Mouse (Mus musculus): ENCODE measurements around the gene Zfp60. TPM values are rescaled to one million over a fixed set of nuclear protein-coding genes. Genes with fewer than 3 reads are reported as not detected.
A peak's percentile ranks its signal among the peaks of the same experiment; 100 is the strongest.

The Zfp60 gene
- polyA plus RNA-seq, 1 experiment from 2014 or later, result 17.9 TPM

- peak overlapping the region; percentile 63 to 67 for H3K4me3 ChIP-seq (ENCODE audit: control insufficient read depth in 1 of 2, insufficient read depth in 1 of 2, low read depth in 1 of 2, low read length in 2 of 2)
- H3K27ac ChIP-seq (replicated peaks in 1 of 2; ENCODE audit: control insufficient read depth in 1 of 2, insufficient read depth in 1 of 2, low read depth in 2 of 2, low read length in 2 of 2), result peak overlapping the region; percentile 88 to 91
- 9% methylated on average over 12 of the region's 12 CpGs for WGBS
- H3K27me3 ChIP-seq (ENCODE audit: control insufficient read depth, insufficient read depth, low read length), result no peaks in the 10 kb centered on the region
- H3K9me3 ChIP-seq (ENCODE audit: control insufficient read depth, low read length), result no peaks in the 10 kb centered on the region
- H3K9ac ChIP-seq (ENCODE audit: low read length), result peak overlapping the region; percentile 86
- H3K36me3 ChIP-seq (ENCODE audit: control insufficient read depth, insufficient read depth, low read length), result 0 out of 2 replicates have a peak, but pooled peaks cover 3% of the 10 kb centered on the region
- H3K4me2 ChIP-seq (ENCODE audit: low read length), result peak overlapping the region; percentile 68
- peaks cover 0 to 13% of the 10 kb centered on the region in 2 experiments; a peak in 2 of 4 replicates for H3K4me1 ChIP-seq (ENCODE audit: control insufficient read depth in 2 of 2, insufficient read depth in 2 of 2, low read length in 2 of 2)
- no peak for ATAC-seq (ENCODE audit: insufficient number of reproducible peaks, insufficient read depth, low FRiP score, low read depth)
Observed at GRCm38 (mm10) chr7:27731946-27732345, 757 bp downstream of the Zfp60 start.

- H3K4me2 ChIP-seq (ENCODE audit: low read length), result peak overlapping the region; percentile 68
- peak overlapping the region; percentile 86; the same call in 1 of the 2 replicates for H3K9ac ChIP-seq (ENCODE audit: low read length)
- H3K4me1 ChIP-seq (ENCODE audit: control insufficient read depth in 2 of 2, insufficient read depth in 2 of 2, low read length in 2 of 2), result peaks cover 0 to 13% of the 10 kb centered on the region in 2 experiments; a peak in 2 of 4 replicates
- 90% methylated on average over 6 of the region's 6 CpGs for WGBS
- no peaks in the 10 kb centered on the region for H3K9me3 ChIP-seq (ENCODE audit: control insufficient read depth, low read length)
- no peaks in the 10 kb centered on the region for H3K27me3 ChIP-seq (ENCODE audit: control insufficient read depth, insufficient read depth, low read length)
- H3K36me3 ChIP-seq (ENCODE audit: control insufficient read depth, insufficient read depth, low read length), result 0 out of 2 replicates have a peak, but pooled peaks cover 3% of the 10 kb centered on the region
- H3K27ac ChIP-seq (replicated peaks in 1 of 2; ENCODE audit: control insufficient read depth in 1 of 2, insufficient read depth in 1 of 2, low read depth in 2 of 2, low read length in 2 of 2), result no peak overlapping the region
- peak overlapping the region in 1 of 2 experiments; percentile 63; a peak in 2 of 4 replicates for H3K4me3 ChIP-seq (ENCODE audit: control insufficient read depth in 1 of 2, insufficient read depth in 1 of 2, low read depth in 1 of 2, low read length in 2 of 2)
- no peak for ATAC-seq (ENCODE audit: insufficient number of reproducible peaks, insufficient read depth, low FRiP score, low read depth)
Observed at GRCm38 (mm10) chr7:27732508-27732907, 1.3 kb downstream of the Zfp60 start.

GRCm38 (mm10) chr7:27735457-27735856 is 4.3 kb downstream of the Zfp60 start:
- no peak overlapping the region for H3K27ac ChIP-seq (replicated peaks in 1 of 2; ENCODE audit: control insufficient read depth in 1 of 2, insufficient read depth in 1 of 2, low read depth in 2 of 2, low read length in 2 of 2)
- H3K9ac ChIP-seq (ENCODE audit: low read length), result no peak overlapping the region
- H3K4me3 ChIP-seq (ENCODE audit: control insufficient read depth in 1 of 2, insufficient read depth in 1 of 2, low read depth in 1 of 2, low read length in 2 of 2), result no peak overlapping the region
- H3K27me3 ChIP-seq (ENCODE audit: control insufficient read depth, insufficient read depth, low read length), result no peaks in the 10 kb centered on the region
- 77% methylated on average over 5 of the region's 5 CpGs for WGBS
- H3K9me3 ChIP-seq (ENCODE audit: control insufficient read depth, low read length), result no peaks in the 10 kb centered on the region
- H3K4me1 ChIP-seq (ENCODE audit: control insufficient read depth in 2 of 2, insufficient read depth in 2 of 2, low read length in 2 of 2), result peaks cover 0 to 13% of the 10 kb centered on the region in 2 experiments; a peak in 2 of 4 replicates
- peaks cover 29% of the 10 kb centered on the region for H3K36me3 ChIP-seq (ENCODE audit: control insufficient read depth, insufficient read depth, low read length)
- no peak for ATAC-seq (ENCODE audit: insufficient number of reproducible peaks, insufficient read depth, low FRiP score, low read depth)
- no peak overlapping the region for H3K4me2 ChIP-seq (ENCODE audit: low read length)

GRCm38 (mm10) chr7:27756351-27757047 is 25.3 kb downstream of the Zfp60 start:
- no peak overlapping the region for H3K4me2 ChIP-seq (ENCODE audit: low read length)
- no peak overlapping the region for H3K9ac ChIP-seq (ENCODE audit: low read length)
- H3K36me3 ChIP-seq (ENCODE audit: control insufficient read depth, insufficient read depth, low read length), result peaks cover under 1% of the 10 kb centered on the region; the same call in 1 of the 2 replicates
- H3K27ac ChIP-seq (replicated peaks in 1 of 2; ENCODE audit: control insufficient read depth in 1 of 2, insufficient read depth in 1 of 2, low read depth in 2 of 2, low read length in 2 of 2), result no peak overlapping the region
- WGBS, result 38% methylated on average over 5 of the region's 5 CpGs
- no peak for ATAC-seq (ENCODE audit: insufficient number of reproducible peaks, insufficient read depth, low FRiP score, low read depth)
- H3K4me3 ChIP-seq (ENCODE audit: control insufficient read depth in 1 of 2, insufficient read depth in 1 of 2, low read depth in 1 of 2, low read length in 2 of 2), result no peak overlapping the region
- no peaks in the 10 kb centered on the region for H3K27me3 ChIP-seq (ENCODE audit: control insufficient read depth, insufficient read depth, low read length)
- no peaks in the 10 kb centered on the region for H3K4me1 ChIP-seq (ENCODE audit: control insufficient read depth in 2 of 2, insufficient read depth in 2 of 2, low read length in 2 of 2)
- no peaks in the 10 kb centered on the region; the same call in 1 of the 2 replicates for H3K9me3 ChIP-seq (ENCODE audit: control insufficient read depth, low read length)

GRCm38 (mm10) chr7:27757048-27757375 is 25.8 kb downstream of the Zfp60 start:
- no peaks in the 10 kb centered on the region; the same call in 1 of the 2 replicates for H3K36me3 ChIP-seq (ENCODE audit: control insufficient read depth, insufficient read depth, low read length)
- no peak overlapping the region for H3K4me2 ChIP-seq (ENCODE audit: low read length)
- H3K4me1 ChIP-seq (ENCODE audit: control insufficient read depth in 2 of 2, insufficient read depth in 2 of 2, low read length in 2 of 2), result no peaks in the 10 kb centered on the region
- no peak for ATAC-seq (ENCODE audit: insufficient number of reproducible peaks, insufficient read depth, low FRiP score, low read depth)
- H3K27me3 ChIP-seq (ENCODE audit: control insufficient read depth, insufficient read depth, low read length), result no peaks in the 10 kb centered on the region
- 68% methylated on average over 3 of the region's 3 CpGs for WGBS
- no peak overlapping the region for H3K9ac ChIP-seq (ENCODE audit: low read length)
- no peak overlapping the region for H3K27ac ChIP-seq (replicated peaks in 1 of 2; ENCODE audit: control insufficient read depth in 1 of 2, insufficient read depth in 1 of 2, low read depth in 2 of 2, low read length in 2 of 2)
- H3K9me3 ChIP-seq (ENCODE audit: control insufficient read depth, low read length), result no peaks in the 10 kb centered on the region
- no peak overlapping the region for H3K4me3 ChIP-seq (ENCODE audit: control insufficient read depth in 1 of 2, insufficient read depth in 1 of 2, low read depth in 1 of 2, low read length in 2 of 2)

GRCm38 (mm10) chr7:27765176-27765886 is 34.1 kb downstream of the Zfp60 start:
- ATAC-seq (ENCODE audit: insufficient number of reproducible peaks, insufficient read depth, low FRiP score, low read depth), result no peak
- Histone ChIP-seq H3K9ac (ENCODE audit: low read length) (peak overlapping the region; percentile 48; the same call in 1 of the 2 replicates), H3K27me3 (ENCODE audit: control insufficient read depth, insufficient read depth, low read length) (no peaks in the 10 kb centered on the region), H3K27ac (replicated peaks in 1 of 2; ENCODE audit: control insufficient read depth in 1 of 2, insufficient read depth in 1 of 2, low read depth in 2 of 2, low read length in 2 of 2) (no peak overlapping the region), H3K36me3 (ENCODE audit: control insufficient read depth, insufficient read depth, low read length) (no peaks in the 10 kb centered on the region), H3K4me3 (ENCODE audit: control insufficient read depth in 1 of 2, insufficient read depth in 1 of 2, low read depth in 1 of 2, low read length in 2 of 2) (peak overlapping the region in 1 of 2 experiments; percentile 26; a peak in 2 of 4 replicates), H3K4me2 (ENCODE audit: low read length) (peak overlapping the region; percentile 67), H3K9me3 (ENCODE audit: control insufficient read depth, low read length) (no peaks in the 10 kb centered on the region), H3K4me1 (ENCODE audit: control insufficient read depth in 2 of 2, insufficient read depth in 2 of 2, low read length in 2 of 2) (no peaks in the 10 kb centered on the region; a peak in 1 of 4 replicates)
- 4% methylated on average over 17 of the region's 17 CpGs for WGBS

- H3K4me2 ChIP-seq (ENCODE audit: low read length), result no peak overlapping the region
- ATAC-seq (ENCODE audit: insufficient number of reproducible peaks, insufficient read depth, low FRiP score, low read depth), result no peak
Observed at GRCm38 (mm10) chr7:27789306-27789705, 58.1 kb downstream of the Zfp60 start.

More at GRCm38 (mm10) chr7:27789306-27789705, 58.1 kb downstream of the Zfp60 start:
- Histone ChIP-seq H3K9ac (ENCODE audit: low read length) (no peak overlapping the region), H3K36me3 (ENCODE audit: control insufficient read depth, insufficient read depth, low read length) (no peaks in the 10 kb centered on the region), H3K4me1 (ENCODE audit: control insufficient read depth in 2 of 2, insufficient read depth in 2 of 2, low read length in 2 of 2) (no peaks in the 10 kb centered on the region), H3K27ac (replicated peaks in 1 of 2; ENCODE audit: control insufficient read depth in 1 of 2, insufficient read depth in 1 of 2, low read depth in 2 of 2, low read length in 2 of 2) (no peak overlapping the region), H3K4me3 (ENCODE audit: control insufficient read depth in 1 of 2, insufficient read depth in 1 of 2, low read depth in 1 of 2, low read length in 2 of 2) (no peak overlapping the region), H3K27me3 (ENCODE audit: control insufficient read depth, insufficient read depth, low read length) (no peaks in the 10 kb centered on the region), H3K9me3 (ENCODE audit: control insufficient read depth, low read length) (peaks cover 14% of the 10 kb centered on the region)
- 80% methylated on average over 5 of the region's 5 CpGs for WGBS
